Mouse (Mus musculus) c-Kit-positive CD71-positive TER-119-negative erythroid progenitor cells, embryonic 14.5 days (primary cell): ENCODE results near the gene Os9.
"Not testable (repeated sequence)": the region's sequence is repeated elsewhere in the genome, so short reads cannot be mapped to it uniquely, and the experiment has no call there.

ENCODE experiments used
- DNase-seq: peaks from one replicate; pipeline ENCODE4 v3.0.0-alpha.2; 2013; ENCODE audit warnings: low read depth

Os9 gene

GRCm38 (mm10) chr10:127144536-127144935 is 23.6 kb upstream of the Os9 start:
- DNase-seq, result no peak

GRCm38 (mm10) chr10:127143228-127143627 is 22.3 kb upstream of the Os9 start:
- DNase-seq, result no peak

GRCm38 (mm10) chr10:127141500-127141899 is 20.6 kb upstream of the Os9 start:
- no peak for DNase-seq

GRCm38 (mm10) chr10:127140971-127141370 is 20.0 kb upstream of the Os9 start:
- DNase-seq, result no peak

GRCm38 (mm10) chr10:127138328-127139141 is 17.6 kb upstream of the Os9 start:
- no peak for DNase-seq

GRCm38 (mm10) chr10:127137896-127138295 is 17.0 kb upstream of the Os9 start:
- no peak for DNase-seq

- no peak for DNase-seq
Observed at GRCm38 (mm10) chr10:127136510-127136909, 15.6 kb upstream of the Os9 start.

GRCm38 (mm10) chr10:127135118-127135836 is 14.3 kb upstream of the Os9 start:
- no peak for DNase-seq

GRCm38 (mm10) chr10:127134394-127135035 is 13.6 kb upstream of the Os9 start:
- DNase-seq, result not testable (repeated sequence)

GRCm38 (mm10) chr10:127132469-127132868 is 11.5 kb upstream of the Os9 start:
- DNase-seq, result no peak

GRCm38 (mm10) chr10:127129431-127129830 is 8.5 kb upstream of the Os9 start:
- DNase-seq, result no peak

GRCm38 (mm10) chr10:127127711-127128279 is 6.9 kb upstream of the Os9 start:
- DNase-seq, result no peak

GRCm38 (mm10) chr10:127126579-127126978 is 5.6 kb upstream of the Os9 start:
- DNase-seq, result no peak

GRCm38 (mm10) chr10:127125210-127126001 is 4.5 kb upstream of the Os9 start:
- no peak for DNase-seq

- DNase-seq, result peak; percentile 87
Observed at GRCm38 (mm10) chr10:127123436-127123805, 2.5 kb upstream of the Os9 start.

GRCm38 (mm10) chr10:127122784-127123435 is 2.0 kb upstream of the Os9 start:
- no peak for DNase-seq

GRCm38 (mm10) chr10:127122018-127122417 is 1.1 kb upstream of the Os9 start:
- DNase-seq, result no peak

GRCm38 (mm10) chr10:127120301-127121065 is 448 bp downstream of the Os9 start:
- DNase-seq, result no peak

GRCm38 (mm10) chr10:127119229-127119628 is 1.7 kb downstream of the Os9 start:
- no peak for DNase-seq

- DNase-seq, result no peak
Observed at GRCm38 (mm10) chr10:127118470-127118869, 2.5 kb downstream of the Os9 start.
